Mouse (Mus musculus) layer of hippocampus, postnatal 36 days (tissue): ENCODE measurements around the gene Efna1. TPM values are rescaled to one million over a fixed set of nuclear protein-coding genes. Genes with fewer than 3 reads are reported as not detected.

Experiments used
- DNase-seq, 2 experiments: peaks; one replicate each; pipeline ENCODE4 v3.0.0; 2022
- total RNA-seq, 2 experiments: library from RNA; stranded (reverse); gene quantifications; 2 replicates each; pipeline ENCODE4 v1.2.3; 2021

Gene Efna1
- total RNA-seq, result 1 to 10 TPM; 8.8 to 9.9 TPM

DNA sequence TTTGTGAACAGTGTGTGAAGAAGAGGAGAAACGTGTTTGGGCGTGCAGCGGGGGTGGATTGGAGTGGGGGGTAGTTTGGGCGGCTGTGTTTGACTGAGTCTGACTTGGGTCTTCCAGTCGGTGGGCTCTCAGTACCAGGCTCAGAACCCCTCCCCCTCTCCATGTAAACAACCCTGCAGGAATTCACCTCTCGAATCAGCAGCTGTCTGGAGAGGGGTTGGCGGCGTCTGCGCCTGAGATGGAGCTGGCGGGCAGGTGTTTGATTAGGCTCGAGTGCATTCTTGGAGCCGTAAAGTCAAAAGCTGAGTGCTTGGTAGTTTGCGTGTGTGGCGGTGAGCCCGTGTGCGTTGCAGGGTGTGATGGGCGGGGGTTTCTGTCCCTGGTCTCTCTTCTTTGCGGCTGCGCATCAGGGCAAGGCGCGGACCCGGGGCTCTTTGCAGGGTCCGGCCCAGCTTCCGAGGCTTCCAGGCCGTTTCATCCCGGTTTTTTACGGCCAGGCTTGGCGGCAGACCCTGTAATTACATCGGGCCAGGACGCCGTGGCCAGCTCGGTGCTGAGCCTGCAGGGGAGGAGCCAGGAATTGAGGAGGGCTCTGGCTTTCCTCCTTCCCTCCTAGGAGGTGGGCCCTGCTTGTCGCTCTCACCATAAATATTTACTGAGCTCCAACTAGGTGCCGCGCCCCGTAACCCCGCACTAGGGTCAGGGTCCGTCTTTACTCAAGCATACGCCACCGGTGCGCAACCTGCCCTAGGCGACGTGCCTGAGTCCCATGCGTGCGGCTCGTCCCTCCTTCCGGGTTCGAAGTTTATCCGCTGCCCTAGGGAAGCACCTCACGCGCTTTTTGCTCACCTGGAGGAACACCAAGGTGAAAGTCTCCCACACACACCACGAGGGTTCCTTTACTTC, at the start of gene Efna1:
Gene Efna1 (minus strand): TSS at position 537 of the 906 bp plus-strand sequence.
- peak; percentile 49 to 55 for DNase-seq

DNA sequence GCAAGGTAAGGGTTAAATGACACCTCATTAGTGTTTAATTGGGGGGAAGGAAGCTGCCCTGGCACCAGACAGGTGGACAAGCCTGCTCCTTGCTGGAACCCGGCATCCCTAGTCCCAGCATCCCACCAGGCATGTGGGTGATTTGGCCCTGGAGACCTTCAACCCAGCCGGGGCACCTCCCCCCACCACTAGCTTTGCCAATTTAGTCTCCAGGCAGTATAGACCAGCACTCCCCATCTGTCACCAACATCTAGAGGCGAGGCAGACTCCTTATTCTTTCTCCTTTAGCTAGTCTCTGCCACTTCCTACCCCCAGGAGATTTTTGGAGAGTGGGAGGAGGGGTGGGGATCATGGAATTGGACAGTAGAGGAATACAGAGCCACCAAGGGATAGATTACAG, 49.4 kb upstream of the Efna1 start:
- no peak for DNase-seq

DNA sequence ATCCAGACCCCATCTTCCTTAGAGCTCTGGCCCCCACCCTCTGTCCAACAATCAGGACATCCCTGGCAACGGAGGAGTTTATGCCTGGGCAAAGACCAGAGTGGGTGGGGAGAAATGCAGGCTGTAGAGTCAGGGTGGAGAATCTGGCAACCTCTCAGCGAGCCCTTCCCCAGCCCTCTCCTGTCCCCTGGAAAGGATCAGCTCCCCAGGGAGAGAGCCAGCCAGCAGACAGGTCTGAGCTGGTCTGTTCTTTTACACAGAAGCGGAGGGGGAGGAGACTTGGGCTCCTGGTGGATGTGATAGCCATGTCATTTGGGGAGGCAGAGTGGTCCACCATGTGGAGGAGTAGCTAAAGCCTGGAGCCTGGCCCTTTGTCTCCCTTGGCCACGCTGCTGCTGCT, 47.7 kb upstream of the Efna1 start:
- no peak for DNase-seq

DNA sequence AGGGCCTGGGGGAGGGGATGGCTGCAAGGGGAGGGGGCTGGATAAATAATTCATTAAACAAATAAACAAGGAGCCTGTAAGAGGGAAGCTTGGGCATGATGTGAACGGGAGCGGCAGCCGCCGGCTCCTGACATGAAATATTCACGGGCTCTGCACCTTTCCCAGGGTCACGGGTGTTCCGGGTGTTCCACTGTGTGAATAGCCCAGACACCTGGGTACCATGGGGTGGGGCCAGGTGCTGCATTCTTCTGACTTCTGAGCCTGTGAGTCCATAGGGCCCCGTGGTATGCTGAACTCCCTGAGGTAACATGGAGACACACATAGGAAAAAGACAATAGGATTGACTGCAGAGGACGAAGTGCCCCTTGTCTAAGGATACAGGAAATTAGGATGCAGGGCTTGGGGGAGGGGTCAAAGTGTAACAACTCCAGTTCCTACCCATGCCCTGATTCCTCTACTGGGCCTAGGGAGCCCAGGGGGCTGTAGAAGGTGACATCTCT, 46.5 kb upstream of the Efna1 start:
- no peak for DNase-seq

DNA sequence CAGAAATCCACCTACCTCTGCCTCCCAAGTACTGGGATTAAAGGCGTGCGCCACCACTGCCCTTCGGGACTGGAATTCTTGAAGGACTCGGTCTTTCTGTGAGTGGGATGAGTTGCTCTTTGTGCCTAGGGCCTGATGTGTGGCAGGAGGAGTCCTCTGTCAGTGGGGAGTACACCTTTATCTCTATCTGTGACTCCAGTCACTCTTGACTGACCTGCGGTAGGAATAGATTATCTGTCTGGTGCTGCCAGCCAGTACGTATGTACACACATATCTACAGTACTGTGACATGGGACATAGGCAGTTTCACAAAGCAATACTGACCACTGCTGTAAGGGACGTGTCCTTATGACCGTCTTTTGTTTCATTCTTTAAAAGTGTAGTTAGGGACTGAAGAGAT, 44.9 kb upstream of the Efna1 start:
- DNase-seq, result no peak

DNA sequence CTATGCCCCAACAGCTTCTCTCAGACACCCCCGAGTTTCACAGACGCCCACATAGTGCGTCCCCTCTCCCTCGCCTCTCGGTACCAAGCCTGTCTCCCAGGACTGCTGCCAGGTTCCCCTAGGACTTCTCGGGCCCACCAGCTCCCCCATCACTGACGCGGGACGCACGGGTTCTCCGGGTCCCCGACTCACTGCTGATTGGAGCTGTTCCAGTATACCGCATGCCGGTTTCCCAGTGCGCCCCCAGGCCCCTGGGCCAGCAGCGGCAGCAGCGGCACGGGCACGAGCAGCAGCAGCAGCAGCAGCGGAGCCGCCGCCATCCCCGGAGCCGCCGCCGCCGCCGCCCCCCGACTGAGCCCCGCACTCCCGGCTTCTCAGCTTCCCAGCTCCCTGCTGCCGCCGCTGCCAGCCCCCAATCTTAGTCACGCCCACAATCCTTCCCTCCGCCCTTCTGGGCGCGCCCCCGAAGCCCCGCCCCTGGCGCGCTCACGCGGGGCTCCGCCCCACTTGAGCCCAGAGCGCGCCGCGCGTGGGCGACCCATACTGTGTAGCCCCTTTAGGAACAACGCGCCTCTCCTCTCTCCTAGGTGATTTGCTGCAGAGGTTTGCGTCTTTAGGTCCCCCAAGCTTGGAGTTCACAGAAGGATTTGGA, 41.7 kb upstream of the Efna1 start, which contains the start of gene Efna3:
Gene Efna3 (minus strand): TSS at position 452 of the 652 bp plus-strand sequence.
- DNase-seq, result peak; percentile 88

DNA sequence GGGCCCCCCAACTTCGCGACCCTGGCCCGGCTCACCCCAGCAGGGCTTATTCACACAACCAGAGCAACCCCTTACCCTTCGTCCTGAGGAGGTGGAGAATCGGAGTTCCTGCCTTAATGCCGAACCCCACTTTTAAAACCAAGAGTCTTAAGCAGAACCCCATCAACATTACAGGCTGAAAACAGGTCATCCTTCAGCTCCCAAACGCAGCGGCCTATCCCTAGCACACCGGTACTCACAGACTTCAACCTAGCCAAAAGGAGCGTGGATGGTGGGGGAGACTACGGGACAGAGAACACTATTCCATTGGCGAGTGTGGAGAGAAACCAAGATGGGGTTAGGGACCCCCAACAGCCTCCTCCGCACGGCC, 41.2 kb upstream of the Efna1 start:
- DNase-seq, result no peak

DNA sequence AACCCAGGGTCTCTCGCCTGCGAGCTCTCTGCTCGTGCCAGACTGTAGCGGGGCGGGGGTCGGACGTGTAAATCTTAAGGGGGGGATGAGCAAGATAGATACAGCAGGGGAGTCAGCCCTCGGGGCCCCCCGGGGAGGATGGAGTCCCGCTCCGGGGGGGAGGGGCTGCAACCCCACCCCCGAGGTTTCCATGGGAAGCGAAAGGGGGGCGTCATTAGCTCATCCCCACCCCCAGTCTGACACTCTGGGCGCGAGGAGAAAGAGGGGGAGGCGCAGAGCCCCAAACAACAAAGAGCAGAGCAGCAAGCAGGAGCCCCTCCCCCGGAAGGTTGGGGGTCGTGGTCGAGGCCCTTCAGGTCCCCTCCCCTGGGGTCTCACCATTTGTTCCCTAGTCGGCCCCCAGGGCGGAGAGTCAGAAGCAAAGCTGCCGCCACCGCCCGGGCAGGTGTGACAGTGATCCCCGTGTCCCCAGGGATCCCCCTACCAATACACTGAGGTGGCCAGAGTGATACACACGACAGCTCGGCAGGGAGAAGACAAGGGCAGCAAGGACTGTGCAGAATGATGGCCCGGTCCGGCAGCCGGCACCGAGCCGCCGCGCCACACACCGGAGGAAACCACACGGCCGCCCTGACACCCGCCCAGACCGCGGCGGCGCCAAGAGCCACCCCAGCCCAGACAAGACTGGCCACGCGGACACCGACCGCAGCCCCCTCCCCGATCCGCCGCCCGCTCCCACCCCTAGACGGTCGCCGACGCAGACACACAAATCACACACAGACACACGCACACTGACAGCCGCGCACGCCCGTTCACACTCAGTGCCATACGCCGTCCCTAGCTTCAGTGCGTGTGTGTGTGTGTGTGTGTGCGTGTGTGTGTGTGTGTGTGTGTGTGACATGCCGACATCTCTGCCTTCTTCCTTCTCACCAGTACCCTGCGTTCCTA, 40.5 kb upstream of the Efna1 start:
- no peak for DNase-seq

DNA sequence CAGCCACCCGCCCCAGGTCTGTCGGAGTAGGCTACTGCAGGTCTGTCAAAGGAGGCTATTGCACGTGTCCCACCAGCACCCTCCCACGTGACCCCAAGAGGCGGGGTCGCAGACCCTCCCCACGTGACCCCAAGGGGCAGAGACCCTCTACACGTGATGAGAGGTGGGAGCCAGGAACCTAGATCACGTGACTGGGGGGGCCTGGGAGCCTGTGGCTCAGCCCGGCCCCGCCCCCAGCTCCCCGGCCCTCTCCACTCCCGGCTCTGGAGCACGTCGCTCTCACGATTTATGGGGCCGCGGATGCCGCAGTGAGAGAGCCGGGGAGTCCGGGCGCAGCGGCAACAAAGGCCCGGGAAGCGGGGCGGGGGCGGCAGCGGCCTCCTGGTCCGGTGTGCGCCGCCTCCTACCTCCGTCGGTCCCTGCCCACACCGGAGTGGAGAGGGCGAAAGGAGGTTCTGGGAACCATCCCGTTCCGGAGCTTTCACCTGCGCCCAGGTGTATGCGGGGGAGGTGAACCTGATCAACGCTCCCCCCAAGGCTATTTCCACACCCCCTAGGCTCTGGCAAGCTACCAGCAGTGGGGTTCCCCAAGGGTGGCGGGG, 39.7 kb upstream of the Efna1 start:
- peak in 1 of 2 experiments; percentile 56 for DNase-seq

DNA sequence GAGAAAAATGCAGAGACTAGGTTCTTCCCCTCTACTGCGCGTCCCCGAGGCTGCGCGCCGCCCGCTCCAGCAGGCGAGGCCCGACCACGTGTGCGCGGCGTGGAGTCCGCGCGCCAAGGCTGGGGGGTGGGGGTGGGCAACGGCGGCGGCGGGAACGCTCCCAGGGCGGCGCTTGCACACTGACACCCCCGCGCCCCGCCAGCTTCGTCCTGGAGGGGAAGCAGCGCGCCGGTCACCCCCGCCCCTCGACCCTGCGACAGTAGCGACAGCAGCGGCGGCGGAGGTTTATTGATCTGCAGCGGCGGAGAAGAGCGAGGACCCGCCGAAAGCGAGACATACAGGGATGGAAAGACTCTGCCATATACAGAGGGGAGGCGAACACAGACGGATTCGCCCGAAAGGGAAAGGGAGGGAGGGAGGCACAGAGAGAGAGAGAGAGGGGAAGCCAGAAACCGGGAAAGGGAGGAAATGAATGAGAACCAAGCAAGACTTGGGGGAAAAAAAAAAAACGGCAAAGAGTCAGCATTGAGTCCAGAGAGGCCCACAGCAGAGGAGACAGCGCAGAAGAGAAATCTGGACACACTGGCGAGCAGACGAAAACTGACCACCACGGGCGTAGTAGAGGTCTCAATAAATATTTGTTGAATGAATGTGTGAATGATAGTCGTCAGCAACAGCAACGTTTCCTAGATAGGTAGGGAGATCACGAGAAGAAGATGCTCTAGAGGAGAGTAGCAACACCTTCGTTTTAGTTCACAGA, 38.8 kb upstream of the Efna1 start:
- DNase-seq, result no peak

DNA sequence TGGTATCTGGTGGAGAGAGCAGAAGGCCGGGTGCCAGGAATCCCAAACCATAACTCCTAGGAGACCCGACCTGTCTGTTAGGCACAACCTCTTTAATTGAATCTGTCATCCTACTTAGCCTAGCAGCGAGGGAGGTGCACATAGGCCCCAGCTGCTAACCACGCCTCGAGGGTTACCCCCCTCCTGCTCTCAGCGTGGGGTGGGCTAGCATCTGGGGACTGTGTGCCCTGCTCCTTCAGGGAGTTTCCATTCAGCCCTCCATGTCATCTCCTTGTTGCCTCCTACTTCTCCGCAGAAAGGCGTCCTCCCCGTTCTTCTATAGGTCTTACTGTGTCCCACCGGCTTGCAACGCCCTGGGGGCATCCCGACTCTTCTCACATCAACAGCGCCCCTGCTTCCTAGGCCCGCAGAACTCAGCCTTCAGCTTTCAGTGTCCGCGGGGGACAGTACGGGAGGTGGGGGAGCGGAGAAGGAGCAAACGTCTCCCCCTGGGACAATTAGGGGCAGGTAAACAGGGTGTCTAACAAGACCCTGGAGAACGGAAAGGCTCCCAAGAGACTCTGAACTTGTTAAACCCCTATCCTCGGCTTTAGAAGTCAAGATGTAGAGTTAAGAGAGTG, 38.1 kb upstream of the Efna1 start:
- DNase-seq, result no peak

DNA sequence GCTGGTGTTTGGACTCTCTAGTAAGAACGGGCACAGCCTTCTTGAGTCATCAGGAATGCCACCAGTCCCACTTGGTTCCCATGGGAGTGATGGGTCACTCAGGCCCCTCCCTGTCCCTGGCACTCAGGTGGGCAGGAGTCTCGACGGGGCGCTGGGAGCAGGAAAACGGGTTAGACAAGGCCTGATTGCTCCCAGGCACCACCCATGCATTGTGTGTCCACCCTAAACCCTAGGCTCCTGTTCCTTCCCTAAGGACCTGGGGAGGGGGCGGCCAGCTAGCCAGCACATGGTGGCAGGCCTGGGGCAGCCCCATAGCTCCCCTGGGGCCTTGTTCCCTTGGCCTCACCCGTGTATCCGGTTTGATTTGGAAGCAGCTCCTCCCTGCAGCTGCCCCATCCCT, 37.4 kb upstream of the Efna1 start:
- no peak for DNase-seq

DNA sequence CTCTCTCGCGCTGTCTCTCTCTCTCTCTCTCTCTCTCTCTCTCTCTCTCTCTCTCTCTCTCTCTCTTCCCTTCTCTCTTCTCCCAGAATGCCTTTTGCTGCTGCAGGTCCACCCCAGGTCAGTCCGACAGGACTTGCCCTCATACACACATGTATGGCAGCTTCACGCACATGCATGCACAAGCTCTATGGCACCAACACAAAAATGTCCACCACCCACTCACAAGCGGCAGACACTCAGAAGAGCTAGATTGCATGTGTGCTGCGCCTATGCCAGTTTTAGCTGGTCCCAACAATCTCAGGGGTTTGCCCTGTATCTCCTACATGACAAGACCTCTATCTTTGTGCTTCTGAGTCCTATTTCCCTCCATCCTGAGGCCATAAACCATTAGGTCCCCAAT, 36.3 kb upstream of the Efna1 start:
- no peak for DNase-seq

DNA sequence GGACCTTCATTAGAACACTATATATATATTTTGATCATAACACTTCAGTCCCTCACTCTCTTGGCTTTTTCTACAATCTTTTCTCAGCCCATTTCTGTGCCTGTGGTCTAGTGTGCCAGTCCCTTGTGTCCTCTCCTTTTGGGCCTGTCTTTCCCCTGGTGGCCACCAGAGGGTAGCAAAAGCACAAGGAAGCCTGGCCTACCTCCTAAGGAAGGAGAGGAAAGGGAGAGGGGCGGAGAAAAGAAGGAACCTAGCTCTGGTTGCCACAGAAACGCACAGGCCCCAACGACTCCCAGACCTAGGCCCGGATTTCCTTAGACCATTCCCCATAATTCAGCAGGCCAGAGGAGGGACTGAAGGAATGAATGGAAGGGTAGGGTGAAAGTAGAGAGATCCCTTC, 35.9 kb upstream of the Efna1 start:
- peak; percentile 84 to 88 for DNase-seq

DNA sequence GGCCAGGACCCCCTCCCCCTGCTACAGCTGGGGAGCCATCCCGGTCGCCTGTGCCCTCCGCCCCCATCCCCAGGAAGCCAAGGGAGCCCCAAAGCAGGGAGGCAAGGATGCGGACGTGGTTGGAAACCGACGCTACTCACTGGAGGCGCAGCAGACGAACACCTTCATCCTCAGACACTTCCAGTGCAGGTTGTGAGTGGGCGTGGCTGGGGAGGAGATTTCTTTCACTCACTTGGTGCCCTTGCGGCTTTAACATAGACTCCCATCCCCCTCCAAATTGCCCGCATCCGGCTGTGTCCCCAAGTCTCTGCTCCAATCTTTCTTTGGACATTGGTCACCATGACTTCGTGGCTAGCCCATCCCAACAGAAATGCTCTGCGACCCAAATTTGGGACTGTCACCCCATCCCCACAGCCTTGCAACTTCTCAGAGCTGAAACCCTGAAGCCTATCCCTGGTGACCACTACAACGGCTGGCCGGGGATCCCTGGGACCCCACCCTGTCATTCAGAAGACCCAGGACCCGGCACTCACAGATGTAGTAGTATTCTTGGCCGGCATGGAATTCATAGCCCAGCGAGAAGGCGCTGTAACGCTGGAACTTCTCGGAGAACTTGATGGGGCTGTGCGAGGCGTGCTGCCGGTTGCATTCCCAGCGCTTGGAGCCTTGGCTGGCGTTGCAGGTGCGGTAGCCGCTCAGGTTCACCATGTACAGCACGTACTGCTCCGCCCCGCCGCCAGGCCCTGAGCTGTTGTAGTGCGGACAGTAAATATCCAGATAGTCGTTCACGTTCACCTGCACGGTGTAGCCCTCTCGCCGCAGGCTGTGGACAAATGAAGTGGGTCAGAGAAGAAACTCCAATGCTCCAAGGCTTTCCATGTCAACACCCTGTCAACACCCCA, 35.2 kb upstream of the Efna1 start:
- DNase-seq, result no peak

DNA sequence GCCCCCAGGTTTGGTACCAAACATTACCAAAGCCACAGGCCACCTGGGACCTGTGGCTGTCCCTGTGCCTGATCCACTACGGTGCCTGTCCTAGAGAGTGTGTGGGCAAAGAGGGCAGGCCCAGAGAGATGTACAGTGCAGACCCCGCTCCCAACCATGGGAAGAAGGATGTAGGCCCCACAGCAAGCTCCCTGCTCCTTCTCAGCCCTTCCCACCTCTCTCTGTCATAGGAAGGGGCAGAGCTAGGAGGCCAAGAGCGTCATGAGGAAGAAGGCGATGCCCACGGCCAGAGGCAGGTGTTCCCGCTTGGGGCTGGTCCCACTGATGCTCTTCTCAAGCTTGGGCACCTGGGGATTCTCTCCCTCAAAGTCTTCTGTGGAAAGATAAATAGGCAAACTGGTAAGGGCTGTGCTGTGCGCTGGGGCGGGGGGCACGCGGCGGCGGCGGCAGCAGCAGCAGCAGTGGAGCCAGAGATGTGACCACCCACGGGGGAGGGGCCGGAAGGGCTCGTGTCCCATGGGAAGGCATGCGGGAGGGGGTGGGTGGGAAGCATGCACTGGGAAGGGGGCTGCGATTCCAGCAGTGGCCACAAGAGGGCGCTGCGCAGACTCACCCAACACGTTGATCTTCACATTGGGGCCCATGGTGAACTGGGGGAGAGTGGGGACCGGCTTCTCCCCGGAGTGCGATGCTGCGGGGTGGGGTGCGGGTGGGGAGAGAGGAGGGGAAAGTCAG, 34.4 kb upstream of the Efna1 start:
- DNase-seq, result peak; percentile 77 to 78

DNA sequence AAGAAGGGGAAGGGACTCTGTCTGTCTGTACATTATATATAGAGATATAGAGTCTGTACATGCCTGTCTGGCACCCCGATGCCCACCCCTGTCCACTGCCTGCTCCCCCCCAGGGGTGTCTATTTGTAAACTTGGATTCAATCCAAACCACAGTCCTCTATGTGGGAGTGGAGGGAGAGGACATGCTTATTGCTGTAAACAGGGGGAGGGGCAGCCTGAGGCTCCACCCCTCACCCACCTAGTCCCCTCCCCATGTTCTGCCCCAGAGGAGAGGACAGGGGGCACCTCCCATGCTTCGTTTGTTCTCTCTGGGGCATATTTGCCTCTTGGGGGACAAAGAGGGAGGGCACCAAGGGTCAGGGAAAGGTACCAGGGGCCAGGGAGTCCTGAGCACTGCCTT, 33.8 kb upstream of the Efna1 start:
- no peak for DNase-seq

DNA sequence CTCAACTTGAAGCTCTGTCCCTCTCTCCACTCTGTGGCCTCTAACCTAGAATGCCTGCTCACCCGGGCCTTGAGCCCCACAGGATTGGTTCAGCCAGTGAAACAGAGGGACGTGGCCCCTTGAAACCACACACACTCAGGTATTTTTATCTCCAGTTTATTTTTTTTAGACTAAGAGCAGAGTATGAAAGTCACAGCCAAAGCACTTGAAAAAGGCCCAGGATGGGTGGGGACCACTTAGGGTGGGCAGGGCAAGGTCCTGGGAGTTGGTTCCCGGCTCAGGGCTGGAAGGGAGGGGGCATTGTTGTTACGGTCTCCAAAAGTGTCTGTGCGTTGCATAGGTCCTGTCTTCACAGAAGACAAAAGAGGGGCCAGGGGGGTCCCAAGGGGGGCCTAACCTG, 33.4 kb upstream of the Efna1 start:
- no peak for DNase-seq

DNA sequence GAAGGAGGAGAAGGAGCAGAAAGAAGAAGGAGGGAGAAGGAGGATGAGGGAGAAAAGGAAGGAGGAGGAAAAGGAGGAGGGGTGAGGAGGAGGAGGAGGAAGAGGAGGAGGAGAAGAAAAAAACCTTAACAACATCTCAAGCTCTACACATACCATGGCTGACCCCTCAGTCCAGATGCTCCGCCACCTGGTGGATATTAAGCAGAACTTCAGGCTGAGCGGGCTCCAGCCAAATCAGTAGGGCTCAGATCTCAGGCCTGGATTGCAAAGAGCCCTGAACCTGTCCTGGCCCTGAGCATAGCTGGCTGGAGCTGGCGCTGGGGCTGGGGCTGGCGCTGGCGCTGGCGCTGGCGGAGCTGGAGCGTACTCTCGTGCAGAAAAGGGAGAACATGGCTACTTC, 27.1 kb upstream of the Efna1 start:
- peak; percentile 37 to 56 for DNase-seq
